Mouse (Mus musculus): ENCODE results near the gene Olfr156. TPM values are rescaled to one million over a fixed set of nuclear protein-coding genes. Genes with fewer than 3 reads are reported as not detected.

Olfr156 gene
- polyA plus RNA-seq (2016; fragmentation: Nextera tagmentation; extraction: Ambion mirVana): not detected in 2 replicates

DNA sequence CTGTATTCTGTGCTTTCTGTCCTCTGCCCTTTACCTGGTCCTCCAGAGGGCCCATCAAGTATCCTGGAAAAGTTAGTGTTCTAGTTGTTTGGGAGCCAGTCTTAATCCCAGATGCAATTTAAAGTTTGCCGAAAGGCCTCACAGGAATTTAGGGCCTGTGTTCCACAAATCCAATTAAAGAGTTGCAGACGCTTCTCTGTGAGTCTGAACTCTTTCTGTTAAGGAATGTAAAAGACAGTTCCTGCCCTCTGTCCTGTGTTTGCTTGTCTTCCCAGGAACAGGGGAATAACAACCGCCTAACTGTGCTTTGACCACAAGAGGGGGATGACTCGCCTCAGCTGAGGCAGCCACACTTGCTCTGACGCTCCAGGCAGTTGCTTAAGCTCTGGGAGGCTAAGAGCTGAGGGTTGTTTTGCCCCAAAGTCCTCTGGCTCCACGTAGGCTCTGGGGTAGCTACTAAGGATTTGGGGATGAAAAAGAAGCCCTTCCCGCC is at the start of gene Olfr156:
TSS of gene Olfr156 (minus strand) at position 51 of the 493 bp plus-strand sequence.
- no peak within 1 kb of the TSS for H3K4me3 ChIP-seq
- 13% methylated on average over 7 of the region's 7 CpGs for WGBS
- H3K27ac ChIP-seq: peak within 1 kb of the TSS; percentile 19; the same call in 1 of the 2 replicates
- H3K9me3 ChIP-seq (replicated peaks): no peaks in the 10 kb centered on the region
- DNase-seq (ENCODE audit: low spot score): peak; percentile 46
- no peaks in the 10 kb centered on the region for H3K36me3 ChIP-seq
- H3K4me1 ChIP-seq: peaks cover 12% of the 10 kb centered on the region
- H3K27me3 ChIP-seq (ENCODE audit: low read depth, poor library complexity, severe bottlenecking): no peaks in the 10 kb centered on the region

- Histone ChIP-seq H3K36me3 (no peaks in the 10 kb centered on the region), H3K9me3 (replicated peaks) (no peaks in the 10 kb centered on the region), H3K27me3 (ENCODE audit: low read depth, poor library complexity, severe bottlenecking) (no peaks in the 10 kb centered on the region), H3K4me1 (peaks cover 11% of the 10 kb centered on the region), H3K4me3 (no peak overlapping the region), H3K27ac (no peak overlapping the region)
- DNase-seq (ENCODE audit: low spot score): no peak
- WGBS: 88% methylated on average over 10 of the region's 10 CpGs
These were observed 46.1 kb upstream of the Olfr156 start for GRCm38 (mm10) chr4:43869821-43870220.

GRCm38 (mm10) chr4:43863298-43863697 is 39.6 kb upstream of the Olfr156 start:
- Histone ChIP-seq H3K27me3 (ENCODE audit: low read depth, poor library complexity, severe bottlenecking) (no peaks in the 10 kb centered on the region), H3K9me3 (replicated peaks) (no peaks in the 10 kb centered on the region), H3K4me3 (no peak overlapping the region), H3K27ac (no peak overlapping the region), H3K36me3 (no peaks in the 10 kb centered on the region), H3K4me1 (peaks cover 7% of the 10 kb centered on the region; the same call in 1 of the 2 replicates)
- no peak for DNase-seq (ENCODE audit: low spot score)
- 69% methylated on average over 4 of the region's 4 CpGs for WGBS

DNA sequence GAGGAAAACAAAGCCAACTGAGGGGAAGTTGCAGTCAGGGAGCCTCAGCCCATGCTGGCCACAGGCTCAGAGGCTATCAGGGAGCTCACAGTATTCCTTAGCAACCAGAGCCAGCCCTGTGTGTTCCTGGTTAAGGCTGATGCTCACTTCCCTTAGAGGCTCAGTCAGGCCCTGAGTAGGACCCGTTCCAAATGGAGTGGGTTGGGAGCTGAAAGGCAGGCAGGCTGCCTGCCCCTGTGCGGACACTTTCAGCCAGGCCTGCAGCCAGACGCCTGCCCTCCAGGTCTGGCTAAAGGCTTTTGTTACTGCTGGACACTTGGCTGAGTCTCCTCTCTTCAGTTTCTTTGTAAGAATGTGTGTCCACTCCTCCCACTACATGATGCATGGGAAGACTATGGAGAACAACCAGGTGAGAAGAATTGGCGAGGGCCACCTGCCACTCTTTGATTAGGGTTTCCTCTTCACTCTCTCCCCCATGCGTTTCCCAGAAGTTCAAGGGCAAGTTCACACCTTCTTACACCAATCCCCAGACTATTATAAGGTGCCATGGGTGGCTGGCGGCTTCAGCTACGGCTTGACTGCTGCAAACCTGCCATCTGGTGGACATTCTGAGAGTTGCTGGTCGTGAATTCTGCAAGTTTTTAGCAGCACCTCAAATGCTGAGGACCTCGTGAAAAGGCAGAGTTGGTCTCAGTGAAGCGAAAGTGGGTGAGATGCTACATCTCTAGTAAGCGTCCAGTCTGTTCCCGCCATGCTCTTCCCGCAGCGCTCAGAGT is 37.2 kb upstream of the Olfr156 start:
- Histone ChIP-seq H3K27ac (no peak overlapping the region), H3K4me3 (no peak overlapping the region), H3K4me1 (peaks cover 5% of the 10 kb centered on the region; the same call in 1 of the 2 replicates), H3K9me3 (replicated peaks) (no peaks in the 10 kb centered on the region), H3K27me3 (ENCODE audit: low read depth, poor library complexity, severe bottlenecking) (no peaks in the 10 kb centered on the region), H3K36me3 (no peaks in the 10 kb centered on the region)
- peak; percentile 82 for DNase-seq (ENCODE audit: low spot score)
- 18% methylated on average over 14 of the region's 14 CpGs for WGBS

- no peaks in the 10 kb centered on the region for H3K9me3 ChIP-seq (replicated peaks)
- no peaks in the 10 kb centered on the region for H3K36me3 ChIP-seq
- no peaks in the 10 kb centered on the region for H3K27me3 ChIP-seq (ENCODE audit: low read depth, poor library complexity, severe bottlenecking)
- no peak overlapping the region for H3K27ac ChIP-seq
- DNase-seq (ENCODE audit: low spot score): no peak
- peaks cover 2% of the 10 kb centered on the region; the same call in 1 of the 2 replicates for H3K4me1 ChIP-seq
- WGBS: 86% methylated on average over 10 of the region's 10 CpGs
- no peak overlapping the region for H3K4me3 ChIP-seq
These were observed 36.2 kb upstream of the Olfr156 start for GRCm38 (mm10) chr4:43859886-43860285.

GRCm38 (mm10) chr4:43854101-43854500 is 30.4 kb upstream of the Olfr156 start:
- Histone ChIP-seq H3K36me3 (no peaks in the 10 kb centered on the region), H3K9me3 (replicated peaks) (no peaks in the 10 kb centered on the region), H3K27me3 (ENCODE audit: low read depth, poor library complexity, severe bottlenecking) (no peaks in the 10 kb centered on the region), H3K27ac (no peak overlapping the region), H3K4me1 (no peaks in the 10 kb centered on the region), H3K4me3 (no peak overlapping the region)
- 73% methylated on average over 8 of the region's 8 CpGs for WGBS
- no peak for DNase-seq (ENCODE audit: low spot score)

GRCm38 (mm10) chr4:43851265-43851664 is 27.6 kb upstream of the Olfr156 start, which contains the start of gene Olfr155:
Olfr155 (plus strand) TSS chr4:43851565.
- Histone ChIP-seq H3K4me1 (no peaks in the 10 kb centered on the region), H3K4me3 (no peak within 1 kb of the TSS), H3K27me3 (ENCODE audit: low read depth, poor library complexity, severe bottlenecking) (no peaks in the 10 kb centered on the region), H3K9me3 (replicated peaks) (no peaks in the 10 kb centered on the region), H3K27ac (no peak within 1 kb of the TSS), H3K36me3 (no peaks in the 10 kb centered on the region)
- 85% methylated on average over 6 of the region's 6 CpGs for WGBS
- no peak for DNase-seq (ENCODE audit: low spot score)

DNA sequence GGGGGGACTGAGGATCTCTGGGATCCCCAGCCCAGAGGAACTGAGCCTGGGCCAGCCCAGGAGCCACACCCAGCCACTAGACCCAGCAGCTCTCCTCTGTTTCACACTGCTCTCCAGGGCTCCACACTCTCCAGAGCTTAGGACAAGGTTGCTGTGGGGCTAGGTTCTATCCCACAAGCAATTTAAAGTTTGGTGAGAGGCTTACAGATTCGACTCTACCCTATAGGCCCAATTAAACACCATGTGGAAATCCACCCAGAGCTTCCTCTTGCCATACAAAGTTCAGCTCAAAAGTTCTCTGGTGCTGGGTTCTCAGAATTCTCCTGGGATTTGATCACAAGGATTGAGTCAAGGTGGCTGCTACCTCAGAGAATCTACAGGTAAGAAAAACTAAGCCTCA is 16.4 kb upstream of the Olfr156 start, which contains the start of gene Olfr157:
TSS of gene Olfr157 (minus strand) at position 101 of the 400 bp plus-strand sequence.
- H3K27me3 ChIP-seq (ENCODE audit: low read depth, poor library complexity, severe bottlenecking): no peaks in the 10 kb centered on the region
- DNase-seq (ENCODE audit: low spot score): no peak
- 58% methylated on average over 1 of the region's 1 CpGs for WGBS
- H3K27ac ChIP-seq: no peak within 1 kb of the TSS
- H3K4me1 ChIP-seq: peaks cover 3% of the 10 kb centered on the region; the same call in 1 of the 2 replicates
- H3K9me3 ChIP-seq (replicated peaks): no peaks in the 10 kb centered on the region
- no peaks in the 10 kb centered on the region for H3K36me3 ChIP-seq
- H3K4me3 ChIP-seq: no peak within 1 kb of the TSS

- Histone ChIP-seq H3K4me1 (peaks cover 3% of the 10 kb centered on the region; the same call in 1 of the 2 replicates), H3K36me3 (no peaks in the 10 kb centered on the region), H3K27me3 (ENCODE audit: low read depth, poor library complexity, severe bottlenecking) (no peaks in the 10 kb centered on the region), H3K27ac (no peak overlapping the region), H3K4me3 (no peak overlapping the region), H3K9me3 (replicated peaks) (no peaks in the 10 kb centered on the region)
- no peak for DNase-seq (ENCODE audit: low spot score)
- 77% methylated on average over 3 of the region's 3 CpGs for WGBS
These were observed 14.6 kb upstream of the Olfr156 start for GRCm38 (mm10) chr4:43838326-43838725.

- H3K9me3 ChIP-seq (replicated peaks): no peaks in the 10 kb centered on the region
- peaks cover 5% of the 10 kb centered on the region; the same call in 1 of the 2 replicates for H3K4me1 ChIP-seq
- no peak for DNase-seq (ENCODE audit: low spot score)
- H3K4me3 ChIP-seq: no peak overlapping the region
- no peaks in the 10 kb centered on the region for H3K36me3 ChIP-seq
- WGBS: 75% methylated on average over 4 of the region's 4 CpGs
- no peak overlapping the region for H3K27ac ChIP-seq
- H3K27me3 ChIP-seq (ENCODE audit: low read depth, poor library complexity, severe bottlenecking): no peaks in the 10 kb centered on the region
These were observed 11.1 kb upstream of the Olfr156 start for GRCm38 (mm10) chr4:43834749-43835148.

DNA sequence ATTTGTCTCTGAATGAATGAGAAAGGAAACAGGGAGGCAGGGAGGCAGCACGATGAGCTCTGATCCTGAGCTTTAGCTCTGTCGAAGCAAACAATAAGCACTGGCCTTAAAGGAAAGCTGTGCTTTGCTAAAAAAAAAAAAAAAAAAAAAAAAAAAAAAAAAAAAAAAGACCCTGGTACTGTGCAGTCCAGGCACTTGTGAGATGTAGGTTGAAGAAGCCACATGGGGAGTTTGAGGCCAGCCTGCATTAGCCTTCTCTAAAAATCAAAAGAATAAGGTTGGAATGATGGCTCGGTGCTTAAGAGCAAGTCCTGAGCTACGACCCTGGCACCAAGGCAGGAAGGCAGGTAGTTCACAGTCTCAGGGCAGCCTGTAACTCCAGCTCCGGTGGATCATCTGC is 10.1 kb upstream of the Olfr156 start:
- DNase-seq (ENCODE audit: low spot score): no peak
- no peaks in the 10 kb centered on the region for H3K36me3 ChIP-seq
- 83% methylated on average over 5 of the region's 5 CpGs for WGBS
- H3K4me1 ChIP-seq: 0 out of 2 replicates have a peak, but pooled peaks cover 5% of the 10 kb centered on the region
- no peaks in the 10 kb centered on the region for H3K9me3 ChIP-seq (replicated peaks)
- H3K27ac ChIP-seq: no peak overlapping the region
- no peak overlapping the region for H3K4me3 ChIP-seq
- H3K27me3 ChIP-seq (ENCODE audit: low read depth, poor library complexity, severe bottlenecking): no peaks in the 10 kb centered on the region

GRCm38 (mm10) chr4:43832031-43832430 is 8.3 kb upstream of the Olfr156 start:
- DNase-seq (ENCODE audit: low spot score): no peak
- H3K9me3 ChIP-seq (replicated peaks): no peaks in the 10 kb centered on the region
- 0 out of 2 replicates have a peak, but pooled peaks cover 7% of the 10 kb centered on the region for H3K4me1 ChIP-seq
- no peak overlapping the region for H3K4me3 ChIP-seq
- no peaks in the 10 kb centered on the region for H3K36me3 ChIP-seq
- H3K27ac ChIP-seq: no peak overlapping the region
- WGBS: 68% methylated on average over 5 of the region's 5 CpGs
- no peaks in the 10 kb centered on the region for H3K27me3 ChIP-seq (ENCODE audit: low read depth, poor library complexity, severe bottlenecking)

GRCm38 (mm10) chr4:43828806-43829205 is 5.1 kb upstream of the Olfr156 start:
- Histone ChIP-seq H3K36me3 (no peaks in the 10 kb centered on the region), H3K9me3 (replicated peaks) (no peaks in the 10 kb centered on the region), H3K4me3 (no peak overlapping the region), H3K27me3 (ENCODE audit: low read depth, poor library complexity, severe bottlenecking) (no peaks in the 10 kb centered on the region), H3K4me1 (peaks cover 11% of the 10 kb centered on the region), H3K27ac (no peak overlapping the region)
- WGBS: 91% methylated on average over 4 of the region's 4 CpGs
- peak; percentile 5 for DNase-seq (ENCODE audit: low spot score)
